Mouse (Mus musculus) skeletal muscle tissue, adult 2 months (tissue): ENCODE measurements around the gene C1qtnf6.

Source experiments
- DNase-seq: peaks from one replicate; pipeline ENCODE4 v3.0.0-alpha.2; 2012; ENCODE audit warnings: low read depth, low spot score

The C1qtnf6 gene

DNA sequence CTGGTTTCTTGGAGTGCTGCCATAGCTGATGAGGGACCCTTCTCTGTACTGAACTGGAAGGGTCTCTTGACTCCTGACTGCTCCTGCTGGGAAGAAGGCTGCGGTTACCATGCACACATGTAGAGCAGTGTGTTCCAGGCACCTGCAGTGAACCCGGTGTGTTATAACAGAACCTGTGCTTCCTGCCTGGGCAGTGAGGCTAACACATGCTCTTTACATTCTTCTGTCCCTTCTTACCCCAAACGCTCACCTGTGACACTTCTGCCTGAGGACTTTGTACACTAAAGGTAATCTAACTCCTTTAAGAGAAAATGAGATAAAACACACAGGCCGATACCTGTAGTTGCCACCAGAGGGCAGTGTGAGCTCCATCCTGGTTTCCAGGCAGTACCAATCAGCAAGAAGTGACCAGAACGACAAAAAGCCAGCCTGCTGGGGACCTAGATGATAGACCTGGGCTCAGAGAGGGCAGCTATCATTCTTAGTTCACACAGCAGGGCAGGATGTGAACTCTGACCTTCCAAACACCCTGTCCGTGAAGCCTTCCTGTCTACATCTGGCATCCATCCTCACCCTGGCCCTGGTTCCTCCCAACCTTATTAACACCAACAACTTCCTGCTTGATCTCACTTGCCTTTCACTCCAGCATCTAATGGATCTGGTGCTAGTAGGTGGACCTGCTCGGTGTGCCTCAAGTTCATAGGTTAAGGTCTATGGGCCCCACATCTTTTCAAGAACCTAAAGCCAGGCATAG lies 16.6 kb downstream of the C1qtnf6 start:
- DNase-seq = peak; percentile 60

GRCm38 (mm10) chr15:78513019-78513418 lies 18.2 kb downstream of the C1qtnf6 start:
- no peak for DNase-seq

- DNase-seq = no peak
These were observed 19.3 kb downstream of the C1qtnf6 start for GRCm38 (mm10) chr15:78511951-78512350.

- no peak for DNase-seq
These were observed 20.5 kb downstream of the C1qtnf6 start for GRCm38 (mm10) chr15:78510736-78511135.

- no peak for DNase-seq
These were observed 21.1 kb downstream of the C1qtnf6 start for GRCm38 (mm10) chr15:78510121-78510576.

- no peak for DNase-seq
These were observed 21.8 kb downstream of the C1qtnf6 start for GRCm38 (mm10) chr15:78509297-78509899.

- DNase-seq = no peak
These were observed 22.8 kb downstream of the C1qtnf6 start for GRCm38 (mm10) chr15:78508443-78508842.

- DNase-seq = no peak
These were observed 25.7 kb downstream of the C1qtnf6 start for GRCm38 (mm10) chr15:78505541-78505940.

DNA sequence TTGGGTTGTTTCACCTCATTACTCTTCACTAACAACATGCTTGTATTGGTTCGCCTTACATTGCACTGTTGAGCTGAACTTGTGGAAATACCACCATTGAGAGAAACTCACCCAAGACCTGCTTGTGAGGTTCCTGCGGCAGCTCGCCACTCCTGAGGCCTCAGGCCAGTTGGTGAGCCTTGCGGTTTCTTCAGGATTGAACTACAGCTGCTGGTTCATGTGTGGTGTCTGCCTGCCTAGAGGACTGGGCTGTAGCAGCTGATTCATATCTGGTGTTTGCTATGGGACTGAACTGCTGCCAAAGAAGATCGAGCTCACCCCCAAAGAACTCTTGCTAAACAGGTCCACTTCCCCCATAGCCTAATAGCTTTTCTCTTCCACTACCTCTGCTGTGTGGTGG lies 26.4 kb downstream of the C1qtnf6 start:
- no peak for DNase-seq

GRCm38 (mm10) chr15:78504013-78504412 lies 27.2 kb downstream of the C1qtnf6 start:
- DNase-seq = no peak

- DNase-seq = no peak
These were observed 28.6 kb downstream of the C1qtnf6 start for GRCm38 (mm10) chr15:78502437-78503132.

GRCm38 (mm10) chr15:78494968-78495406 lies 36.2 kb downstream of the C1qtnf6 start, which contains the start of gene Il2rb:
Gene Il2rb (minus strand): TSS chr15:78495271.
- no peak for DNase-seq

GRCm38 (mm10) chr15:78493401-78494010 lies 37.7 kb downstream of the C1qtnf6 start:
- no peak for DNase-seq

- no peak for DNase-seq
These were observed 39.9 kb downstream of the C1qtnf6 start for GRCm38 (mm10) chr15:78491301-78491700.

DNA sequence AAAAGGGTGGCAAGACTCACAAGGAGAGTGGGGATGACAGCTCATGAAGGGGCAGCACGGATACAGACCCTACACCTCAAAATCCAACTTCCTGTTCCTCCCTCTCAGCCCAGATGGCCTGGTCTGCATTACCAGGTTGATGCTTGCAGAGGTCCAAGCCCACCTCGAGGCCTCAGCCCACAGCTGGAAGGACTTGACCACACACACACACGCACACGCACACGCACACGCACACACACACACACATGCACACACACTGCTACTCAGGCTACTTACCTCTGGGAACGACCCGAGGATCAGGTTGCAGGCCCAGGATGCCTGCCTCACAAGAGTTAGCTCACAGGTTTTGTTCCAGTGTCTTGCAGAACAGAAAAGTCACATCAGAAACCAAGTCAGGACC lies 41.3 kb downstream of the C1qtnf6 start:
- DNase-seq = no peak

DNA sequence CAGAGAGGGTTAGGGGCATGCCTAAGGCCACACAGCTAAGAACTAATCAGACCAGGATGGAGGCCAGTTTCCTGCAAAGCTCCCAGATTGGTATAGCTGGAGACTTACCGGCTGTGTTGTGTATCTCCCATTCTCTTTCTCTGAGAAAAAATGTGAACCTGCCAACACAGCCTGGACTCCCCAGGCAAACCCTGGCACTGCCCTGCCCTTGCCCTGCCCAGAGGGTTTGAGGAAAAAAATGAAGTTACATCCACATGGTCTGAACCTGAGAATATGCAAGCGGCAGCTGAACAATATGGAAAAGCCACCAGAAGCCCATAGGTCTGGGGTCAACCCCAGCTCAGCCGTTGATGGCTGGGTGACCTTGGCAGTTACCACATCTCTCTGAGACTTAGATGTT lies 42.0 kb downstream of the C1qtnf6 start:
- DNase-seq = no peak

DNA sequence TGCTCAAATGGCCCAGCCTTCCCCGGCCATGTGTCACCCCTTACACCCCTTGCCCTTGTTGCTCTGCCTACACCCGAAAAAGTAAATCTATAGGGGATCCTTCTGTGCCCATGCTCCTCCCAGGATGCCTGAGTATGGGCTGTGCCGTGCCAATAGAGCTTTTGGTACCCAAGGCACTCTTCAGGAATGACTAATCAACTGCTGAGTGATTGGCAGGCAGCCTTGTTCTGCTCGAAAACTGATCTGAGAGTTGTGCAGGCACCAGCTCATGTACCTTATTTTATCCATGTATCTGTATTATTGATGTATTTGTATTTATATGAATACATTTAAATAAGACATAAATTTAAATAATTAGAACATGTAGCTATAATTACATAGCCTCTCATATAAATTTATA lies 44.1 kb downstream of the C1qtnf6 start:
- DNase-seq = no peak

GRCm38 (mm10) chr15:78486564-78486963 lies 44.7 kb downstream of the C1qtnf6 start:
- no peak for DNase-seq

DNA sequence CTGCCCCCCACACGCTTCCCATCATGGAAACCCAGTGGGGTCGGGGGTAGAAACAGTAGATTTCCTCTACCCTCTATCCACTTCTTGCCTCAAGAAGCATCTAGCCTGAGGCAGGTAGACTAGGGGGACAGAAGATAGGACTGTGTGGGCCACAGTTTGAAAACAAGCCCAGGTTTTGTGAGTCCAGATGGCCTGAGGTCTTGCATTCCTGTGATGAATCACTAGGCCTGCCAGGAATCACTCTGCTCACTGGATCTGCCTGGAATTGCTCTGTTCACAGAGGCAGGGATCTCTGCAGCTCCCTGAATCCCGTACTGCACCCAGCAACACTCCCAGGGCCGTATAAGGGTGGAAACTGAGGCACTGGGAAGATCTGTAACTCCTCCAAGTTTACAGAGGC lies 47.9 kb downstream of the C1qtnf6 start:
- no peak for DNase-seq

- no peak for DNase-seq
These were observed 48.7 kb downstream of the C1qtnf6 start for GRCm38 (mm10) chr15:78482518-78482917.

DNA sequence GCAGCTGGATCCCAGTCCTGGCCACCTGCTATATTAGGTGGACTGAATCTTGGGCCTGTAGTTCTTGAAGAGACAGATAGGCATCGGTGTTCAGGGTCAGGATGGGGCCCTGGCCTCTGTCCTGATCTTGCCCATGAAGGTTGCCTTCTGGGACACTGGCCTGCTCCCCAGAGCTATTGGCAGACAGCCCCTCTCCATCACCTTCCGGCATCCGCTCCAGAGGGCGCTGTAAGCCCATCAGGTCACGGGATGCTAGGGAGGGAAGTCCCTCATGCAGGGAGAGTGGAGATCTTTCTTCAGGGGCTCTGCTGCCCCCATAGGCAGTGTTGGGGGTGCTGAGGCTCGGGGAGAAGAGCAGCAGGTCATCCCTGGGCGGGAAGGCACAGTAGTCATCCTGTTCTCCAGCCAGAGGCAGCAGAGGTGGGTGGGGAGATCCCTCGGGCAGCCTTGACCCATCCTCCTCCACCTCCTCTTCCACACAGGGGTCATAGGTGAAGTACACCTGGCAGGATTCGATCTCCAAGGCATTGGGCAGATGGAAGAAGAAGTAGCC lies 49.7 kb downstream of the C1qtnf6 start:
- DNase-seq = no peak

DNA sequence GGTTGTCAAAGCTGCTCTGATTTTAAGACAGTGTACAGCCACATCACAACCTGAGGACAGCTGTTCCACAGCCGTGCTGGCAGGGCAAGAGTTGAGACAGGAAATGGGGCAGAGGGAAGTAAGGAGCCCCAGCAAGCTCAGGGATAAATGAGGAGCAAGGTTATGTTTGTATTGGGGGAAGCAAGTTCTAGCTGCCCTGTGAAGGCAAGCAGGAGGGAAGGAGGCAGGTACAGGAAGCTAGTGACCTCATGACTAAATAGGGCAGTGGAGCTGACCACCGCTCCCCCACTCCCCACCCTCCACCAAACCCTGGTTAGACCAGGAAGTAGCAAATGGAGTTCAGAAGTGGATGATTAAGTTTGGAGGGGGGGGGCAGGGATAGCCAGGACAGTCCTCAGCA lies 50.2 kb downstream of the C1qtnf6 start:
- DNase-seq = no peak
